Mouse (Mus musculus) NIH3T3 (cell line): Measurements from ENCODE around the gene Oxld1.

Experiments
- DNase-seq: peaks from one replicate; pipeline ENCODE4 v3.0.0-alpha.2; 2012; ENCODE audit warnings: low read depth

The Oxld1 gene

GRCm38 (mm10) chr11:120483448-120483934 is 25.6 kb upstream of the Oxld1 start:
- DNase-seq: no peak

DNA sequence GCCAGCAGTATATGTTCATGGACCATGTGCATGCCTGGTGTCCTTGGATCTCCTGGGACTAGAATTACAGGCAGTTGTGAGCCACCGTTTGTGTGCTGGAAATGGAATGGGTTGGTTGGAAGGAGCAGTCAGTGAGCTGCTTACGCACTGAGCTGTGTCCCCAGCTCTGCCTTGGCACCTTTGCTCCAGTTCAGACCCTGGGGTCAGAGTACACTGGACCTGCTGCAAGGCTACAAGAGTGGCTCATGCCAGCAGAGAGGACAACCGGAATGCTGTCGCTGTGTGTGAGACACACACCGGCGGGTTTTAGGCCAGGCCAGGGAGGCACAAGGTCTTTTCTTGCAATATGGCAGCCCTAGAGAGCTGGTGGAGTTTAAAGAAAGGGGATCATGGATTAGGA is 14.2 kb upstream of the Oxld1 start:
- no peak for DNase-seq

DNA sequence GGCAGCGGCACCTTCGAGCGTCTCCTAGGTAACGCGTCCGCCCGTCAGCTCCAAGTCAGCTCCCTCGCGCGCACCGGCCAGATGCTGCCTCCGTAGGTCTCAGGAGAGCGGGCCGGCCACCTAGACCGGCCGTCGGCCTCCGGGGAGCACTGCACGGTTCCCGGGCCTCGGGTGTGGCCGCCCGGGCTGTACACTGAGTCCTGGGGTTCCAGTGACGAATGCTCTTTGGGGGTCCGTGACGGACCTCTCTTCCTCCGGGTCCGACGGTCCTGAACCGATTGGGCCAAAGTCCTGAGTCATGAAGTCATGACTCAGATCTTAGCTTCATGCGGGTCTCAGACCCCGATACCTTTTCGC is 9.8 kb upstream of the Oxld1 start:
- DNase-seq: no peak

- peak; percentile 98 for DNase-seq
These were observed 9.3 kb upstream of the Oxld1 start, which contains the start of gene Arl16 for GRCm38 (mm10) chr11:120467051-120467735. Arl16 (minus strand) TSS chr11:120467607.

- peak; percentile 25 for DNase-seq
These were observed 7.7 kb upstream of the Oxld1 start for GRCm38 (mm10) chr11:120465521-120465920.

- no peak for DNase-seq
These were observed 6.5 kb upstream of the Oxld1 start for GRCm38 (mm10) chr11:120464365-120464764.

DNA sequence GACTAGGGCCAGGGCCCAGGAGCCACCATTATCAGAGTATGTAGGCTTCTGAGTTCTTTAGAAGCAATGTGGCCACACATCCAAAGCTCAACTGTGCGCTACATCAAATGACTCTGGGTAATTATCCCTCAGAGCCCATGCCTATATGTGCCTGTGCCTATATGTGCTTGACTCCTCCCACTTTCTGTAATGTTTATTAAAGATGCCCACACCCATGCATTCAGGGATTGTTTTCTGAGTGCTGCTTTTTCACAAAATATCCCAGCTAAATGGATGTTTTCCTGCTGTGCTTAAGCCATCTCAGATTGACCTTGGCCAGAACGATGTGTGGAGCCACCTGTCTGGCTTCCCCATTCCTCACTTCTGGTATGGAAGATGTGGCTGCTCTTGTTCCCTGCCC is 5.7 kb upstream of the Oxld1 start:
- DNase-seq: no peak

DNA sequence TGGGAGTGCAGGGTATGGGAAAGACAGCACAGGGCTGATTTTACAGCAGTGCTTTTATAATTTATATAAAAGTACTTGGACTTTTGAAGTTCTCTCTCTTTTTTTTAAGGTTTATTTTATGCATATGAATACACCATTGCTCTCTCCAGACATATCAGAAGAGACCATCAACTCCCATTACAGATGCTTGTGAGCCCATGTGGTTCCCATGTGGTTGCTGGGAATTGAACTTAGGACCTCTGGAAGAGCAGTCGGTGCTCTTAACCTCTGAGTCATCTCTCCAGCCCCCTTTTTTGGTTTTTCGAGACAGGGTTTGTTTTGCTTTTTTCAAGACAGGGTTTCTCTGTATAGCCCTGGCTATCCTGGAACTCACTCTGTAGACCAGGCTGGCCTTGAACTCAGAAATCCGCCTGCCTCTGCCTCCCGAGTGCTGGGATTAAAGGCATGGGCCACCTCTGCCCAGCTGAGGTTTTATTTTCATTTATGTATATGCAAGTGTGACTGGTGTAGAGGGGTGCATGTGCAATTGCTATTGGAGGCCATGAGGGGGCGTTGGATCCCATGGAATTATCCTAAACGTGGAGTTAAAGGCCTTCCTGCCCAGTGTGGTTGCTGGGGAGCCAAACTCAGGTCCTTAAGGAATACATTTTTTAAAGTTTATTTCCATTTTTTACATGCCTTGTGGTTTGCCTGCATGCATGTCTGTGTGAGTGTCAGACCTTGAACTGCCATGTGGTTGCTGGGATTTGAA is 1.2 kb upstream of the Oxld1 start:
- peak; percentile 66 for DNase-seq

GRCm38 (mm10) chr11:120457370-120457769 is 498 bp downstream of the Oxld1 start:
- DNase-seq: no peak

DNA sequence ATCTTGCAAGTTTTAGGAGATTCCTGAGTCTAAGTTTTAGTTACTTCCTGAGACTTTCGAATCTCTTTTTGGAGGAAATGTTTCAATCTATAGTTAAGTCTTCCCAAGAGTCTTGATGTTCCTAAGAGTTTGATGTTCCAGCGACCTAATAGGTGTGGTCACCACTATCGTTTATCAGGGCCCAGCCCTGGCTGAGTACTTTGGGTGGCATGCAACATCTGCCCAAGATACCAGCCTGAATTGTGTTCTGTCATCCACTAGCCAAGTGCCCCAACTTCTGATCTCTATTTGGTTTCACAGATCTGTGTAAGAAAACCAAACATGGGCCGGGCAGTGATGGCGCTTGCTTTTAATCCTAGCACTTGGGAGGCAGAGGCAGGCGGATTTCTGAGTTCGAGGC is 2.5 kb downstream of the Oxld1 start:
- DNase-seq: no peak

- no peak for DNase-seq
These were observed 2.9 kb downstream of the Oxld1 start for GRCm38 (mm10) chr11:120454965-120455364.

DNA sequence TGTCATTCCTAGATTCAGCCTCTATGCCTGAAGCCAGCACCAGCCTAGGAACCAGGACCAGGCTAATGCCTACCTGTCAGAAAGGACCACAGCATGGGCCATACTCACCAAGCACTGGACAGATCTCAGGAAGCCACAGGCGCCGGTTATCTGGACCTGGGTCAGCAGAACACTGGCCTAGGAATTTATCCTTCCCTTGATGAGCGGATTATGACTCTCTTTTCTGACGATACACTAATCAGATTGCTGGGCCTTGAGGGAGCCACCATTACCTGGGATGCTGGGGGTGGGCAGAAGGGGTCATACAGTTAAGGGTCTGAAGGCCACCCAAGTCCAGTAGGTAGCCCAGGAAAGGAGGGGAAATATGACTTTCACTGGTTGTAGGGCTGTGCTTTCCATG is 4.6 kb downstream of the Oxld1 start, which contains the start of gene Pde6g:
Pde6g (minus strand) TSS at position 195 of the 400 bp plus-strand sequence.
- no peak for DNase-seq

DNA sequence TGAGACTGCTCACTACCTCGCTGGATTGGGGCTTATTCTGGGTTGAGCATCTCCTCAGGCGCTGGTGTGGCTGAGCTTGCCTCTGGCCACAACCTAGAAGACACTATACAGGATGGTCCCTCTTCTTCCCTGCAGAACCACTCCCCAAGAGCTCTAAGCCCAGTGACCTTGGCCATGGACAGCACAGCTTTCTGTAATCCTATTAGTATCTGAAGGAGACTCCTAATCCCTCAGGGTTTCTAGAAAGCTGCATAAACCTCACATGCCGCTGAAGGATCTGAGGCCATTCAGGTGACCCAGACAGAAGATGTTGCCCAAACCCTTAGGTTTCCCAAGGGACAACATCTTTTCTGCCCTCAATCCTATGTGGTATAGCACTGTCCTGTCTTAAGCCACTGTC is 5.6 kb downstream of the Oxld1 start:
- DNase-seq: no peak

DNA sequence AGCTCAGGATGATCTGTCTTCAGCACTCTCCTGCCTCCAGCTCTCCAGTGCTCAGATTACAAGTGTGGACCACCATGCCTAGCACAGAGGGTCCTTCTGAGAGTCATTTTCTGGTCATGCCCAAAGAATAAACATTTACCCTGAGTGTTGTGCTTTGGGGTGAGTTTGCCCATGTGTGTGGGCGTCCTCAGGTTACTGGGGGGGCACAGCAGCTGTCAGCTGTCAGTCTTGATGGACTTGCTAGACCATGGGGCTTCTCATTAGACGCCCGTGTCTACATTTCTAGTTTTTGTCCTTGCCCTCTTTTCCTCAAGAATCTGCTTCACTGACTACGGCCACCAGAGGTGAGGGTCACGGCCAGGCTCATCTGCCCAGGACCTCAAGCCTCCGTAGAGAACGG is 10.7 kb downstream of the Oxld1 start:
- DNase-seq: no peak

GRCm38 (mm10) chr11:120445475-120445874 is 12.4 kb downstream of the Oxld1 start:
- DNase-seq: no peak

DNA sequence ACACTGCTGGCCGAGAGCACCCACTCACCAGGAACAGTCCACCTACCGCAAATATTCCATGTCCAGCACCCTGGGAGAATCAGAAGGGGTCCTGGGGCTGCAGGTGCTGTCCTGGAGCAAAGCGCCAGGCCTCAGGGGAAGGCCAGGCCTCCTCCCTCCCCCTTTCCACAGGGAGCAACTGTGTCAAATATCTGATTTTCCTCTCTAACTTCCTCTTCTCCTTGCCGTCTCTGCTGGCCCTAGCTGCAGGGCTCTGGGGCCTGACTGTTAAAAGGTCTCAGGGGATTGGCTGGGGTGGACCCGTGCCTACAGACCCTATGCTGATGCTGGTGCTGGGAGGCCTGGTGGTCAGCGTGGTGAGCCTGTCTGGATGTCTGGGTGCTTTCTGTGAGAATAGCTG is 13.8 kb downstream of the Oxld1 start:
- no peak for DNase-seq

- DNase-seq: no peak
These were observed 15.0 kb downstream of the Oxld1 start for GRCm38 (mm10) chr11:120442765-120443280.

- no peak for DNase-seq
These were observed 15.5 kb downstream of the Oxld1 start, which contains the start of gene Tspan10 for GRCm38 (mm10) chr11:120442344-120442743. Tspan10 (plus strand) TSS chr11:120442644.

DNA sequence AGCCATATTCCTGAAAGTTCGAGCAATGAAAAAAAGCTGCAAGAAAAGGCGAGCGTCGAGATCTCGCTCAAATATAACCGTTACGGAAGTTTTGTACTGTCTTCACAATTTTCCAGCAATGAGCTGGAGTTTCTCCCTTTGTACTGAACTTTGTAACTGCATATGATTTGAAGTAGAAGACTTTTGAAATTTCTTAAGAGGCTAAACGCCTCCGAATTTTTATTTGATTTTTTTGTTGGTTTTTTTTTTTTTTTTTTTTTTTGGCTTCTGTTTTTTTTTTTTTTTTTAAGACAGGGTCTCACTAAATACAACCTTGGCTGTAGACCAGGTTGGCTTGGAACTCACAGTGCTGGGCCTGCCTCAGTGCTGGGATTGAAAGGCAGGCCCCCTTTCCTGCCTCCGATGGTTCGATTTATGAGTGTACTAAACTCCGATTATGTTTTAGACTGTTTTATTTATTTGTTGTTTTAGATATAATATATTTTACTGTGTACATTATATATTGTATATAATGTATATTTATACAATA is 19.9 kb downstream of the Oxld1 start:
- peak; percentile 57 for DNase-seq

DNA sequence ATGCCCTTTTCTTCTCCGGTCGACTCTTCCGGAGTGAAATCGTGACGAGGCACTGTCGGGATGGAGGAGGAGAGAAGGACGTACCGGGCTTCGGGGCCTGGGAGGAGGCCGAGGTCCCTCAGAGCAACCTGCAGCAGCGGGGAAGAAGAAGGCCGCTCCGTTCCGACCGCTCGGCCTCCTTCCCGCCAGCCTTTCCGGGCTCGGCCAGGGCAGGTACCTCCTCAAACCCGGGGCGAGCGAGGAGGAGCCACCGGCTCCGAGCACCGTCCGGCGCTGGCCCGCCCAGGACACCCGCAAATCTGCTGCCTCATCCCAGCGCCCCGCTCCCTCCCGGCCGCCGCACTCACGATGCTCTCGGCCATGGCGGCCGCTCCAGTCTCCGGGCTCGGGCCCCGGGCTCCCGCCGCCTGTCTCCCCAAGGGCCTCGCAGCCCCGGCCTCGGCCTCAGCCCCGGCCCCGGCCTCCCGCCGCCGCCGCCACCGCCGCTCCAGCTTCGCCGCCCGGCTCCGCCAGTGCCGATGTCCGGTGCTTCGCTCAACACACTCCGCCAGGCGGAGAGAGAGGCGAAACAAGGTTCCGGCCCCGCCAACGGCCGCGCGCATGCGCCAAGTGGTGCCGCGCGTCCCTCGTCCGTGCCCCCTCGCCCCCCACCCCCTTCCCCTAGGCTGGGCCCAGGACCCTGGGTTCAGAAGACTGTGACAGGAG is 20.6 kb downstream of the Oxld1 start, which contains the start of gene Nploc4:
Nploc4 (minus strand) TSS at position 557 of the 705 bp plus-strand sequence.
- peak; percentile 93 for DNase-seq

DNA sequence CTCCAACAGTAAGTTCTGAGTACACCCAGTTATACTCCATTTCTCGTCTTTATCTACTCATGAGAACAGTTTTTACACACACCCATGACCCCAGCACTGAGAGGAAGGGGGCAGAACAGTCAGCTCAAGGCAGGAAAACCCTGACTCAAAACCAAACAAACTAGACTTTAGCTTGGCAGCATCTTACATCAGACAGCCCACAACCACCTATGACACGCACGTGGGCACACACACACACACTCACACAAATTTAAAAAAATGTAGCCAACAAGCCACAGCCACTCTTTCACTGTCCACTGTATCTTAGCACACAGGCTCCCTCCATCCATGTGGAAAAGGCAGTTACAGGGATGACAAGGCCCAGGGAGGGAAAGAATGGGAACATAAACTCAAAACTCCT is 31.1 kb downstream of the Oxld1 start:
- DNase-seq: no peak
